Mouse (Mus musculus) adrenal gland, postnatal 4 days (tissue): ENCODE results near the gene Tas2r131. TPM values are rescaled to one million over a fixed set of nuclear protein-coding genes. Genes with fewer than 3 reads are reported as not detected.
"Not testable (repeated sequence)": the region's sequence is repeated elsewhere in the genome, so short reads cannot be mapped to it uniquely, and the experiment has no call there.

ENCODE experiments used
- DNase-seq, 2 experiments: peaks; one replicate each; pipeline ENCODE4 v3.0.0; 2021 to 2022; ENCODE audit warnings: low spot score in 2 of 2, mixed read lengths in 2 of 2
- long read RNA-seq, 2 experiments: library from polyadenylated mRNA; stranded (forward); transcript quantifications; one replicate each; pipeline ENCODE4 v2.0.0; 2021
- total RNA-seq, 2 experiments: library from RNA; stranded (reverse); gene quantifications; 2 replicates each; pipeline ENCODE4 v1.2.3; 2021

Gene Tas2r131
- not detected for total RNA-seq
- long read RNA-seq, experiment 1 = 0 reads
- long read RNA-seq, experiment 2 = 0 reads

- no peak for DNase-seq
These were observed at the start of gene Tas2r131 for GRCm38 (mm10) chr6:132957819-132958218. Gene Tas2r131, minus strand, starts transcription at chr6:132957919.

DNA sequence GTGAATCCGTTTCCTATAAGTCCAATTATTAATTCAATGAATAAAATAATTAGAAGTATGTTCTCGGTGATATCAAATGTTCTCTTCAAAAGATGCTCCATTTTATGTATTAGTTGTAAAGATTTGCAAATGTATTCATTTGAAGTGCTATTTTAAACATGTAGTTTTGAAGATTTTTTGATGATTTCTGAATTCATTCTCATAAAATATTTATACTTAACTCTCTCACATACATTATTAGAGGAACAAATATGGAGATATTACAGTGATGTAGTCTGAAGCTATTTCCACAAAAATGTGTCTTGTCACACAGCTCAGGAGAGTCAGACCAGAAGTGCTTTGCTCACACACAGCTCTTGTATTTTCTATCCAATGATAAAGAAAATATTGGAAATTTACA, 23.1 kb upstream of the Tas2r131 start, which contains the start of gene Tas2r109:
TSS of gene Tas2r109 (minus strand) at position 101 of the 400 bp plus-strand sequence.
- DNase-seq = no peak

DNA sequence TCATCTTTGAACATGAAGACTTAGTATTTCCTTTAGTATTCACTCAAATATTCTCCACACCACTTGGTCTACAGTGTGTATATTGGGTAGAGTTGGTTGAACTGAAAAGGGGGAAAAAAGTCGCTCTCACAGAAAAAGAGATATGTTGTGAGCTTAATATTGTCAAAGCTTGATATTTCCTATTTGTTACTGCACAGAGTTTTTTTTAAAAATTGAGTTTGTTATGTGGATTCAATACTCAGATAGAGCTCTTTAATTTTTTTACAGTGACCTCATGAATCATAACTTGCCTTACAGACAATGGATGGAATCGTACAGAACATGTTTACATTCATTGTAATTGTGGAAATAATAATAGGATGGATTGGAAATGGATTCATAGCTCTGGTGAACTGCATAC, 6.9 kb downstream of the Tas2r131 start, which contains the start of gene Tas2r129:
TSS of gene Tas2r129 (plus strand) at position 301 of the 400 bp plus-strand sequence.
- DNase-seq = no peak

DNA sequence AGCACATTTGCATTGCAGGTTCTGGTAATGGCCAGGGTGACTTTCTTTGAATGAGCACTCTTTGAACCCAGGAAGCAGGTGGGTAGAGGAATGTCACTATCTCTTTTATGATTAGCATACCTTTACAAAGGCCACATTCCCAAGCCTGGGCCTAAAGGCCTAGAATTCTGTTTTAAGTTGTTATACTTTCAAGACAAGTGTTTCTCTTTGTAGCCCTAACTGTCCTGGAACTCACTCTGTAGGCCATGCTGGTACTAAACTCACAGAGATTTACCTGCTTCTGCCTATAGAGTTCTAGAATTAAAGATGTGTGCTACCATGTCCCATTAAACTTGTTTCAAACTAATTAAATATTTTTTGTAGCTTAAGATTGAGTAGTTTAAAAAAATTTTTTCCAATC, 16.3 kb downstream of the Tas2r131 start:
- DNase-seq = not testable (repeated sequence)

DNA sequence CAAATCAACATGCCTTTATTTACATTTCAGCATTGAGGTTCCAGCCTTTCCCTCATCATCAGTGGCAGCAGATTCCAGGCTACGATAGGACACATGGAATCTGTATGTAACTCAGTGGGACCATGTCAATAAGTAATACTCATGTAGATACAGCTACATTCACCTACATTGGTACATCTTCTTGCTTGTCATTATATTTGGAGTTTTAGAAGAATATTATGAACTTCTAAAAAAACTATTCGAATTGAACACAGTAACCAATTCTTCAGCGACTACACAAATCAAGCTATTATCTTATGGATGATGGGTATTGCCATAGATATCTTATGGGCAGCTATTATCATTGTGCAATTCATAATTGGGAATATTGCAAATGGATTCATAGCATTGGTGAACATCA, 48.4 kb downstream of the Tas2r131 start, which contains the start of gene Tas2r125:
TSS of gene Tas2r125 (plus strand) at position 301 of the 400 bp plus-strand sequence.
- no peak for DNase-seq

Other genes starting within 250 kb of the Tas2r131 start
- gene Tas2r122, start 246.0 kb downstream of the Tas2r131 start, total RNA-seq = not detected
- gene Tas2r115, start 219.9 kb downstream of the Tas2r131 start, total RNA-seq = not detected
- gene Tas2r124, start 203.2 kb downstream of the Tas2r131 start, total RNA-seq = not detected
- not detected for gene Tas2r102, start 195.8 kb downstream of the Tas2r131 start, total RNA-seq
- not detected for gene Tas2r136, start 179.8 kb downstream of the Tas2r131 start, total RNA-seq
- gene Tas2r117, start 155.1 kb downstream of the Tas2r131 start, total RNA-seq = not detected
- gene Tas2r123, start 110.8 kb downstream of the Tas2r131 start, total RNA-seq = not detected
- gene Tas2r116, start 102.5 kb downstream of the Tas2r131 start, total RNA-seq = not detected
- gene Tas2r110, start 89.9 kb downstream of the Tas2r131 start, total RNA-seq = not detected
- not detected for gene Tas2r113, start 64.9 kb downstream of the Tas2r131 start, total RNA-seq
- not detected for gene Tas2r125, start 48.3 kb downstream of the Tas2r131 start, total RNA-seq
- gene Tas2r129, start 6.8 kb downstream of the Tas2r131 start, total RNA-seq = not detected
- gene Tas2r109, start 23.0 kb upstream of the Tas2r131 start, total RNA-seq = not detected
- not detected for gene Tas2r103, start 79.2 kb upstream of the Tas2r131 start, total RNA-seq
- not detected for gene Tas2r140, start 97.9 kb upstream of the Tas2r131 start, total RNA-seq
- gene Smim10l1, start 147.0 kb upstream of the Tas2r131 start, total RNA-seq = 10 to 100 TPM; 58.8 to 59.0 TPM